Mouse (Mus musculus): ENCODE results near the gene Gys1. TPM values are rescaled to one million over a fixed set of nuclear protein-coding genes. Genes with fewer than 3 reads are reported as not detected.

Gys1 gene
- polyA plus RNA-seq, 1 experiment from 2014 or later = 44.2 TPM

DNA sequence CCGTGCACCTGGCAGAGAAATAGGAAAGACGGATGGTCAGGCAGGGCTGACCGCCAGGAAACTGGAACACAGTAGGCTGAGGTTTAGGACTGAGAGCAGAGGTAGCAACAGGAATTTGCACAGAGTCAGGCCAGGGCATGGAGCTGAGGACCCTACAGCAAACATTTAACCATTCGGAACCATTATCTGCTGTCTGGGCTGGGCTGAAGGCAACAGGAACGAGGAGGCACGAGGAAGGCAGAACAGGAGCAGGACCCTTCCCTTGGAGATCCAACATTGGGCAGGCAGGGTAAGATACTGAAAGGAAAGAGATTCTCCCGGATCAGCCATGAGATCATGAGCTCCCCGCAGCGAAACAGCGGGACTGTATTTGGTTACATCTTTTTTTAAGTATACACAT, 26.8 kb upstream of the Gys1 start:
- no peaks in the 10 kb centered on the region for H3K9me3 ChIP-seq
- H3K27me3 ChIP-seq (replicated peaks; ENCODE audit: low read depth, poor library complexity, severe bottlenecking) = peaks cover 80% of the 10 kb centered on the region
- H3K36me3 ChIP-seq (replicated peaks) = no peaks in the 10 kb centered on the region
- WGBS = 82% methylated on average over 10 of the region's 10 CpGs
- no peak overlapping the region for H3K27ac ChIP-seq (replicated peaks)
- peaks cover 13% of the 10 kb centered on the region for H3K4me1 ChIP-seq
- DNase-seq (ENCODE audit: low spot score) = no peak
- no peak overlapping the region for H3K4me3 ChIP-seq

- H3K27ac ChIP-seq (replicated peaks) = no peak overlapping the region
- DNase-seq (ENCODE audit: low spot score) = no peak
- no peaks in the 10 kb centered on the region for H3K36me3 ChIP-seq (replicated peaks)
- WGBS = 73% methylated on average over 7 of the region's 7 CpGs
- no peaks in the 10 kb centered on the region for H3K9me3 ChIP-seq
- H3K4me1 ChIP-seq = peaks cover 16% of the 10 kb centered on the region
- no peak overlapping the region for H3K4me3 ChIP-seq
- peaks cover 85% of the 10 kb centered on the region for H3K27me3 ChIP-seq (replicated peaks; ENCODE audit: low read depth, poor library complexity, severe bottlenecking)
Observed at GRCm38 (mm10) chr7:45408351-45408750, 26.3 kb upstream of the Gys1 start.

DNA sequence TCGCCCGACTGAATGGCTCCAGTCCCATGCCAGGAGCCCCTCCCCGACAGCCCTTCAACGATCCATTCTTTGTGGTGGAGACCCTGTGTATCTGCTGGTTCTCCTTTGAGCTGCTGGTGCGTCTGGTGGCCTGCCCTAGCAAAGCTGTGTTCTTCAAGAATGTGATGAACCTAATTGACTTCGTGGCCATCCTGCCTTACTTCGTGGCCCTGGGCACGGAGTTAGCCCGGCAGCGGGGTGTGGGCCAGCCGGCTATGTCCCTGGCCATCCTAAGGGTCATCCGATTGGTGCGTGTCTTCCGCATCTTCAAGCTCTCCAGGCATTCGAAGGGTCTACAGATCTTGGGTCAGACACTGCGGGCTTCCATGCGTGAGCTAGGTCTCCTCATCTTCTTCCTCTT, 25.7 kb upstream of the Gys1 start:
- Histone ChIP-seq H3K4me1 (peaks cover 22% of the 10 kb centered on the region), H3K4me3 (no peak overlapping the region), H3K36me3 (replicated peaks) (no peaks in the 10 kb centered on the region), H3K27ac (replicated peaks) (no peak overlapping the region), H3K27me3 (replicated peaks; ENCODE audit: low read depth, poor library complexity, severe bottlenecking) (peaks cover 91% of the 10 kb centered on the region), H3K9me3 (no peaks in the 10 kb centered on the region)
- no peak for DNase-seq (ENCODE audit: low spot score)
- WGBS = 89% methylated on average over 17 of the region's 17 CpGs

GRCm38 (mm10) chr7:45409497-45410163, 25.0 kb upstream of the Gys1 start:
- no peaks in the 10 kb centered on the region for H3K36me3 ChIP-seq (replicated peaks)
- WGBS = 88% methylated on average over 8 of the region's 8 CpGs
- peaks cover 98% of the 10 kb centered on the region for H3K27me3 ChIP-seq (replicated peaks; ENCODE audit: low read depth, poor library complexity, severe bottlenecking)
- H3K4me3 ChIP-seq = no peak overlapping the region
- H3K9me3 ChIP-seq = no peaks in the 10 kb centered on the region
- H3K27ac ChIP-seq (replicated peaks) = no peak overlapping the region
- H3K4me1 ChIP-seq = peaks cover 29% of the 10 kb centered on the region
- no peak for DNase-seq (ENCODE audit: low spot score)

DNA sequence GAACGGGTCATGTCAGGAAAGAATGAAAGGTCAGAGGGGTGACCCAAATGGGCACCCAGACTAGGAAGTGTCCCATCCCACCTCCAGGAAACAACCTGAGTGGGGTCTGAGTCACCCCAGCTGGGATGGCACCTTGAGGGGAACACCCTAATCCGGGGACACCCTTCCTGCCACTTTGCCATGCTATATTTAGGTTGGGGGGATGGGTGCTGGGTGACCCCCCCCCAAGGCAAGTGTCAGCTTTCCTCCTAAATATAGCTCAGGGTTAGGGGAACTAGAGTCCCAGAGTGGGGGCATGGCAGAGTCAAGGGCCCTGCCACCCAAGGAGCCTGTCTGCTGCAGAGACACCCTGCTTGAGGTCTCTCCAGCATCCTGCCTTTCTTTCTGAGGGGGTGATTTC, 22.2 kb upstream of the Gys1 start:
- WGBS = 85% methylated on average over 2 of the region's 2 CpGs
- Histone ChIP-seq H3K27me3 (replicated peaks; ENCODE audit: low read depth, poor library complexity, severe bottlenecking) (peaks cover 100% of the 10 kb centered on the region), H3K27ac (replicated peaks) (no peak overlapping the region), H3K36me3 (replicated peaks) (no peaks in the 10 kb centered on the region), H3K4me1 (peaks cover 29% of the 10 kb centered on the region), H3K4me3 (no peak overlapping the region), H3K9me3 (no peaks in the 10 kb centered on the region)
- DNase-seq (ENCODE audit: low spot score) = no peak

- Histone ChIP-seq H3K27me3 (replicated peaks; ENCODE audit: low read depth, poor library complexity, severe bottlenecking) (peaks cover 100% of the 10 kb centered on the region), H3K4me1 (peaks cover 38% of the 10 kb centered on the region), H3K9me3 (no peaks in the 10 kb centered on the region), H3K4me3 (peak within 1 kb of the TSS; percentile 70), H3K36me3 (replicated peaks) (no peaks in the 10 kb centered on the region), H3K27ac (replicated peaks) (peak within 1 kb of the TSS; percentile 77)
- peak; percentile 77 for DNase-seq (ENCODE audit: low spot score)
- WGBS = 4% methylated on average over 45 of the region's 45 CpGs
Observed at GRCm38 (mm10) chr7:45413113-45413863, 21.4 kb upstream of the Gys1 start, which contains the start of gene Ntf5. Gene Ntf5 (plus strand): TSS chr7:45413695.

DNA sequence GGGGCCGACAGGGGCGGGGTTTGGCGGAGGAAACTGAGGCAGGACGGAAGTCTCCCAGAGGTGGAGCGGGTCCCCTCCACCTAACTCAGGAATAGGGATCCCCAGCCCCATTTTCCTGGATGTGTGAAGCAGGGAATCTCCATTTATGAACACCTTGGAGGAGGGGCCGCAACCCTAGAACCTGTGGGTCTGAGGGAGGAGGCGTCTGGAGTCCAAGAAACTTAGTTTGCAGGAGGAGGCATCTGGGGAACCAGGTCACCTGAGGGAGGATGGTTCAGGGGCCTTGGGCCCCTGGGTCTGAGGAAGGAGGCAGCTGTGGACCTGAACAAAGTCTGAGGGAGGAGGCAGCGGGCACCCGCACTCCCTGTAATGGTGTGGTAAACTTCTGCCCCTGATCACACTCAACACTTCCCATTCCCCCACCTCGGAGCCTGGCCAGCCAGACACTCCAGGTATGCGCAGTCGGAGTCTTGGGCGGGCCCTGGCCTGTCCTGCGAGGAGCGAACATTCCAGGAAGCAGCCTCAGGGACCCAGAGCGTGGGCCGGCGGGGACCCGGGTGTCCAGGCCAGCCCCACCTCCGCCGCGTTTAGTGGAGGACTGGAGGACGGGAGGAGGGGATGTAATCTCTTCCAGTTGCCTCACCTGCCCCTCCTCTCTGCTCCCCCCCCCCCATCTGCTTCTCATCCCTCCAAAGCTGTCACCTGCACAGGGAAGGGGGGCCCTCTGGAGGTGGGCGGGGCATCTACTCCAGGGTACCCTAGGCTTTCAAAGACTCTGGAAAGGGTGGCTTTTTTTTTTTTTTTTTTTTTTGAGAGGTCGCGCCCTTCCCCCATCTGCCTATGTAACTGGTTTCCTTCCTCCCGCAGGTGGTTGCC, 20.5 kb upstream of the Gys1 start:
- peak overlapping the region; percentile 77 for H3K27ac ChIP-seq (replicated peaks)
- WGBS = 1% methylated on average over 27 of the region's 27 CpGs

DNA sequence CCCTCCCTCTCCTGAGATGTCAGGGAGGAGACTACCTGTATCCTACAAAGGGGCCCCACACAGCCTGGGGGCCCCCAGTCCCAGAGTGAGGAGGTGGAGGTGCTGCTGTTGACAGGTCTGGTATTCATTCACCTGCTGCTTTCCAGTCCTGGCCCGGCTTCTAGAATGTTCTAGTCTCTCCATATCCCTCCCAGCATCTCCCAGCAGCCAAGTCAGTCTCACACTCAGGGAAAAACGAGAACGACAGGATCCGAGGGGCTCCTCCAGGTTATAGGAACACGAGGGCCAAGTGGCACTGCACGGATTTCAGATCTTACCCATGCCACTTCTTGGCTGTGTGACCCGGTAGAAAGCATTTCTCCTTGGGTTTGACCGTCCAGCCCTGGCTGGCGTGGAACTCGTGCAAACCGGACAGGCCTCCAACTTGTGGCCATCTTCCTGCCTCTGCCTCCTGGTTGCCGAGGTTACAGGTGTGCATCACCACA, 19.9 kb upstream of the Gys1 start:
- DNase-seq (ENCODE audit: low spot score) = peak; percentile 36
- H3K36me3 ChIP-seq (replicated peaks) = no peaks in the 10 kb centered on the region
- peaks cover 44% of the 10 kb centered on the region for H3K4me1 ChIP-seq
- no peak overlapping the region; the same call in 1 of the 2 replicates for H3K27ac ChIP-seq (replicated peaks)
- peak overlapping the region; percentile 70; the same call in 1 of the 2 replicates for H3K4me3 ChIP-seq
- H3K27me3 ChIP-seq (replicated peaks; ENCODE audit: low read depth, poor library complexity, severe bottlenecking) = peaks cover 100% of the 10 kb centered on the region
- WGBS = 44% methylated on average over 12 of the region's 12 CpGs
- H3K9me3 ChIP-seq = no peaks in the 10 kb centered on the region

More for the DNA sequence above, 20.5 kb upstream of the Gys1 start:
- H3K36me3 ChIP-seq (replicated peaks) = no peaks in the 10 kb centered on the region
- DNase-seq (ENCODE audit: low spot score) = peak; percentile 71
- H3K4me1 ChIP-seq = peaks cover 42% of the 10 kb centered on the region
- H3K27me3 ChIP-seq (replicated peaks; ENCODE audit: low read depth, poor library complexity, severe bottlenecking) = peaks cover 100% of the 10 kb centered on the region
- H3K9me3 ChIP-seq = no peaks in the 10 kb centered on the region
- peak overlapping the region; percentile 70 for H3K4me3 ChIP-seq

GRCm38 (mm10) chr7:45415636-45416035, 19.0 kb upstream of the Gys1 start:
- 13% methylated on average over 37 of the region's 37 CpGs for WGBS
- Histone ChIP-seq H3K4me3 (peak overlapping the region; percentile 40), H3K36me3 (replicated peaks) (peaks cover 6% of the 10 kb centered on the region), H3K27ac (replicated peaks) (peak overlapping the region; percentile 4; the same call in 1 of the 2 replicates), H3K4me1 (peaks cover 52% of the 10 kb centered on the region), H3K9me3 (no peaks in the 10 kb centered on the region), H3K27me3 (replicated peaks; ENCODE audit: low read depth, poor library complexity, severe bottlenecking) (peaks cover 100% of the 10 kb centered on the region)
- no peak for DNase-seq (ENCODE audit: low spot score)

GRCm38 (mm10) chr7:45417962-45418492, 16.6 kb upstream of the Gys1 start:
- Histone ChIP-seq H3K27ac (replicated peaks) (no peak overlapping the region), H3K9me3 (no peaks in the 10 kb centered on the region), H3K36me3 (replicated peaks) (peaks cover 30% of the 10 kb centered on the region), H3K4me1 (peaks cover 53% of the 10 kb centered on the region), H3K27me3 (replicated peaks; ENCODE audit: low read depth, poor library complexity, severe bottlenecking) (peaks cover 96% of the 10 kb centered on the region), H3K4me3 (peak overlapping the region; percentile 34)
- DNase-seq (ENCODE audit: low spot score) = peak; percentile 51
- 14% methylated on average over 13 of the region's 13 CpGs for WGBS

GRCm38 (mm10) chr7:45419859-45420614, 14.6 kb upstream of the Gys1 start:
- WGBS = 14% methylated on average over 27 of the region's 27 CpGs
- Histone ChIP-seq H3K9me3 (no peaks in the 10 kb centered on the region), H3K27ac (replicated peaks) (no peak overlapping the region), H3K4me3 (peak overlapping the region; percentile 22; the same call in 1 of the 2 replicates), H3K4me1 (peaks cover 34% of the 10 kb centered on the region), H3K36me3 (replicated peaks) (peaks cover 50% of the 10 kb centered on the region), H3K27me3 (replicated peaks; ENCODE audit: low read depth, poor library complexity, severe bottlenecking) (peaks cover 75% of the 10 kb centered on the region)
- DNase-seq (ENCODE audit: low spot score) = peak; percentile 49

Data from embryonic facial prominence, embryonic 10.5 days (tissue).